Mouse (Mus musculus) kidney, embryonic 16.5 days (tissue): ENCODE data around the gene Ube2s. TPM values are rescaled to one million over a fixed set of nuclear protein-coding genes. Genes with fewer than 3 reads are reported as not detected.

ENCODE experiments used
- ATAC-seq: fragments of 200-750 bp; cut with Nextera tagmentation; 2 replicates; pipeline ENCODE4 v1.8.0; 2017; ENCODE audit warnings: moderate TSS enrichment; ENCODE audit not compliant: low FRiP score, low TSS enrichment
- H3K27ac ChIP-seq: fragments of 300-500 bp; sonication (generic); 2 replicates; pipeline ENCODE4 v1.5.1; 2014; ENCODE audit warnings: low read length
- H3K27me3 ChIP-seq: fragments of 300-500 bp; sonication (generic); 2 replicates; pipeline ENCODE4 v1.6.1; 2014; ENCODE audit warnings: low read length, control low read depth, mixed read lengths; ENCODE audit not compliant: insufficient read depth
- H3K36me3 ChIP-seq: fragments of 300-500 bp; sonication (generic); 2 replicates; pipeline ENCODE4 v1.6.1; 2014; ENCODE audit warnings: low read length, control low read depth, mixed read lengths; ENCODE audit not compliant: insufficient read depth
- H3K4me1 ChIP-seq: fragments of 300-500 bp; sonication (generic); 2 replicates; pipeline ENCODE4 v1.6.1; 2014; ENCODE audit warnings: low read length, control low read depth, mixed read lengths; ENCODE audit not compliant: insufficient read depth
- H3K4me2 ChIP-seq: fragments of 300-500 bp; sonication (generic); replicated peaks from 2 replicates; pipeline ENCODE4 v1.6.1; 2014; ENCODE audit warnings: low read depth, low read length
- H3K4me3 ChIP-seq: fragments of 300-500 bp; sonication (generic); 2 replicates; pipeline ENCODE4 v1.5.1; 2014; ENCODE audit warnings: mild to moderate bottlenecking, low read length
- H3K9ac ChIP-seq: fragments of 300-500 bp; sonication (generic); replicated peaks from 2 replicates; pipeline ENCODE4 v1.6.1; 2014; ENCODE audit warnings: low read length
- H3K9me3 ChIP-seq: fragments of 300-500 bp; sonication (generic); 2 replicates; pipeline ENCODE4 v1.6.1; 2016; ENCODE audit warnings: low read length, control low read depth
- WGBS: fragments of 180-500 bp; shearing (Covaris S2); extraction: QIAGEN DNeasy Blood & Tissue Kit; methylation state at CpG from one replicate; pipeline ENCODE4 v1.1.7; 2014; 5-methylcytosine and 5-hydroxymethylcytosine counted together
- polyA plus RNA-seq: library from polyadenylated mRNA; unstranded; fragments of >200 nt; fragmentation: Nextera tagmentation; extraction: Ambion mirVana; gene quantifications from 2 replicates; pipeline ENCODE4 v1.2.1, GENCODE M21; 2015

Ube2s gene
- polyA plus RNA-seq, 1 experiment from 2014 or later: 360 TPM

DNA sequence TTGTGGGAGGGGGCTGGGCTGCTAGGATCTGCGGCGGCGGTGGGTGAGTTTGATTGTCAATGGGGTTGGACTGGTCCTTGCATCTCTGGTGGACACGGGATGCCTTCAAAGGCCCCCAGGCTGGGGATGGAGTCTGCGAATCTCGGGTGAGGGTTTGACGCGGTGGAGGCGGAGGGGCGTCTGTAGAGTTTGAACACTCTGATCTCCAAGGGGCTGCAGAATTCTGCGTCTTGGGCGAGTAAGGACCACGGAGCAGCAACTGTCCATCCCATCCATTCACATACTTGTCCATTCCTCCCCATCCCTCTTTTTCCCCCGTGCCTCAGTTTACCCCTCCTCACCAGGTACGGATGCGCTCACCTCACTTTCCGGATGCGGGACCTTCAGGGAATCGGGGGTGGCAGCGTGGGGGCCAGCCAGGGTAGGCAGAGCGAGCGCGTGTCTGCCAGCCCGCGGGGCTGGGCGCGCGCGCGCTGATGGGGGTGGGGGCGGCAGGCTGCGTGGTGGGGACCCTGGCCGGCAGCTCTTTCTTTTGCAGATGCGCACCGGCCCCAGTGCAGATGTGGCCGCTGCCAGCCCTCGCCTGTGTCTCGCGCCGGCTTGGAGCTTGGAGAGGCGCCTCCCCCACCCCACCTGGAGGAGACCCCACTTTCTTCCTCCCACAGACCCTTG, 32.0 kb upstream of the Ube2s start, which contains the start of gene Shisa7:
TSS of gene Shisa7 (minus strand) at position 452 of the 672 bp plus-strand sequence.
- H3K27ac ChIP-seq: no peak within 1 kb of the TSS
- H3K27me3 ChIP-seq: peaks cover 56% of the 10 kb centered on the region
- ATAC-seq: peak; percentile 65
- H3K9me3 ChIP-seq: no peaks in the 10 kb centered on the region
- H3K9ac ChIP-seq: peak within 1 kb of the TSS; percentile 39
- H3K4me1 ChIP-seq: peaks cover 21% of the 10 kb centered on the region
- under 1% methylated on average over 38 of the region's 41 CpGs for whole genome bisulfite sequencing
- H3K4me3 ChIP-seq: peak within 1 kb of the TSS; percentile 51
- peak within 1 kb of the TSS; percentile 85 for H3K4me2 ChIP-seq
- H3K36me3 ChIP-seq: no peaks in the 10 kb centered on the region

GRCm38 (mm10) chr7:4843604-4844244, 31.3 kb upstream of the Ube2s start:
- Histone ChIP-seq H3K27me3 (peaks cover 57% of the 10 kb centered on the region), H3K4me2 (peak overlapping the region; percentile 85), H3K4me3 (peak overlapping the region; percentile 51), H3K9me3 (no peaks in the 10 kb centered on the region), H3K9ac (peak overlapping the region; percentile 39; the same call in 1 of the 2 replicates), H3K27ac (no peak overlapping the region), H3K36me3 (no peaks in the 10 kb centered on the region), H3K4me1 (peaks cover 21% of the 10 kb centered on the region)
- 0 out of 2 replicates have a peak, but pooled peaks have one; percentile 8 for ATAC-seq
- WGBS: under 1% methylated on average over 34 of the region's 34 CpGs

- H3K27me3 ChIP-seq: peaks cover 61% of the 10 kb centered on the region
- no peak overlapping the region for H3K27ac ChIP-seq
- H3K9ac ChIP-seq: peak overlapping the region; percentile 16; the same call in 1 of the 2 replicates
- H3K36me3 ChIP-seq: no peaks in the 10 kb centered on the region
- H3K4me3 ChIP-seq: peak overlapping the region; percentile 31
- no peaks in the 10 kb centered on the region for H3K9me3 ChIP-seq
- peak; percentile 43 for ATAC-seq
- peaks cover 21% of the 10 kb centered on the region for H3K4me1 ChIP-seq
- peak overlapping the region; percentile 46 for H3K4me2 ChIP-seq
- under 1% methylated on average over 16 of the region's 16 CpGs for WGBS
These were observed 30.3 kb upstream of the Ube2s start for GRCm38 (mm10) chr7:4842634-4843131.

DNA sequence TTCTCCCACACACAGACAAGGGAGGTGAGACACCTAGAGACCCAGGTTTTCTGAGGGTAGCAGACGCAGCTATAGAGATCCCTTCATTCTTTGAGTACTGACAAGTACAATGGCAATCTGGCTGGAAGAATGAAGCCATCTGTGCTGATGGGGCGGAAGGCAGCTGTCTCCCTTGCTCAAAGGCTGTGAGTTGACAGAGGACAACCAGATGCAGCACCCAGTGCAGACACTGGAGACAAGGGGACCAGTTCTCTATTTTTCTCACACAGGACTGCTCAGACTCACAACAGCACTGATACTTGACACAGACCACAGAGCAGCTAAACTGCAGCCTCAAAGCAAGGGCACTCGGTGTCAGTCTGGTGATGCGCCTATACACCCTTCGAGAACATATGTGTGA, 29.7 kb upstream of the Ube2s start:
- H3K4me2 ChIP-seq: no peak overlapping the region
- H3K27ac ChIP-seq: no peak overlapping the region
- no peak overlapping the region for H3K4me3 ChIP-seq
- peaks cover 67% of the 10 kb centered on the region for H3K27me3 ChIP-seq
- ATAC-seq: no peak
- H3K4me1 ChIP-seq: peaks cover 21% of the 10 kb centered on the region
- no peaks in the 10 kb centered on the region for H3K36me3 ChIP-seq
- H3K9me3 ChIP-seq: peaks cover 2% of the 10 kb centered on the region; the same call in 1 of the 2 replicates
- 48% methylated on average over 5 of the region's 5 CpGs for WGBS
- H3K9ac ChIP-seq: no peak overlapping the region

DNA sequence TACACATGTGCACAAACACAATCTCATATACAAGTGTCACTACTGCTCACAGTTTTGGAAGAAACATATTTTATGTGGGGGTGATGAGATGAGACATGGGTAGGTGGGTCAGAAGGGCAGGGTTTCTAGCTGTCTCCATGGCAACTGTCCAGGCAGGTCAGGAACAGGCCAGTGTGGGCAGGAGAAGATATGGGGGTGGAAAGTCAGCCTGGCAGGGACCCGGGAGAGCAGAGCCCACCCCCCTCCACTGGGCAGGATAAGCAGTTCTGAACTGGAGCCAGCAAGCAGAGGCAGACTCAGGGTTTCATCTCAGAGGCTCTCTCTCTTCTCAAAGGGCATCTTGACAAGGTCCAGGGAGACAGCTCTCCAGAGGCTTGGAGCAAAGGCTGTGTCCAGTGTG, 25.2 kb upstream of the Ube2s start:
- WGBS: 0% methylated on average over 1 of the region's 1 CpGs
- H3K27ac ChIP-seq: no peak overlapping the region

GRCm38 (mm10) chr7:4836351-4836792, 24.0 kb upstream of the Ube2s start:
- Histone ChIP-seq H3K27ac (peak overlapping the region; percentile 44), H3K4me2 (peak overlapping the region; percentile 89), H3K27me3 (peaks cover 53% of the 10 kb centered on the region), H3K9me3 (peaks cover 4% of the 10 kb centered on the region; the same call in 1 of the 2 replicates), H3K4me3 (peak overlapping the region; percentile 47), H3K9ac (peak overlapping the region; percentile 74), H3K36me3 (no peaks in the 10 kb centered on the region), H3K4me1 (no peaks in the 10 kb centered on the region)
- WGBS: under 1% methylated on average over 51 of the region's 51 CpGs
- ATAC-seq: peak; percentile 91

More for the DNA sequence above, 25.2 kb upstream of the Ube2s start:
- ATAC-seq: no peak
- Histone ChIP-seq H3K27me3 (peaks cover 64% of the 10 kb centered on the region), H3K9me3 (peaks cover 4% of the 10 kb centered on the region; the same call in 1 of the 2 replicates), H3K9ac (no peak overlapping the region), H3K4me3 (no peak overlapping the region), H3K4me1 (peaks cover 3% of the 10 kb centered on the region; the same call in 1 of the 2 replicates), H3K36me3 (no peaks in the 10 kb centered on the region), H3K4me2 (no peak overlapping the region)

- ATAC-seq: no peak; the same call in none of the 2 replicates
- WGBS: 4% methylated on average over 28 of the region's 34 CpGs
- peaks cover 54% of the 10 kb centered on the region for H3K27me3 ChIP-seq
These were observed 23.4 kb upstream of the Ube2s start for GRCm38 (mm10) chr7:4835631-4836327.

DNA sequence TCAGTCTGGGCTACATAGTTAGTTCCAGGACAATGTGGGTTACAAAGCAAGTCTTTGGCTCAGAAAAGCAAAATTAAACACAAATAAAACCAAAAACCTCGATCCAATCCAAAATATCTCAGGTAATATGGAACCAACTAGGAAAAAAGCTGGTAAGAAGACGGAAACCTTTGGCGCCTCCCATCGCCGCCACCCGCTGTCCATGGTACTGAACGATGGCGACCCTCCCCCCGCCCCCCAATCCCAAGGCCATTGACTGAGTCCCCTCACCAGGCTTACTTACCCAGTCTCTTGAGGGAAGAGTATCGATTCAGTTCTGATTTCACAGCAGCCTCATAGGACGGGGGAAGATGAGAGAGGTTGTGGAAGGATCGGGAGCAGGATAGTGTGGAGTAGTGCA, 18.1 kb upstream of the Ube2s start:
- H3K4me3 ChIP-seq: no peak overlapping the region

More at GRCm38 (mm10) chr7:4835631-4836327, 23.4 kb upstream of the Ube2s start:
- peak overlapping the region; percentile 74 for H3K9ac ChIP-seq
- peaks cover 4% of the 10 kb centered on the region; the same call in 1 of the 2 replicates for H3K9me3 ChIP-seq
- H3K4me1 ChIP-seq: peaks cover under 1% of the 10 kb centered on the region; the same call in 1 of the 2 replicates
- H3K4me3 ChIP-seq: peak overlapping the region; percentile 47
- peak overlapping the region; percentile 44 for H3K27ac ChIP-seq
- H3K4me2 ChIP-seq: peak overlapping the region; percentile 89
- no peaks in the 10 kb centered on the region for H3K36me3 ChIP-seq

DNA sequence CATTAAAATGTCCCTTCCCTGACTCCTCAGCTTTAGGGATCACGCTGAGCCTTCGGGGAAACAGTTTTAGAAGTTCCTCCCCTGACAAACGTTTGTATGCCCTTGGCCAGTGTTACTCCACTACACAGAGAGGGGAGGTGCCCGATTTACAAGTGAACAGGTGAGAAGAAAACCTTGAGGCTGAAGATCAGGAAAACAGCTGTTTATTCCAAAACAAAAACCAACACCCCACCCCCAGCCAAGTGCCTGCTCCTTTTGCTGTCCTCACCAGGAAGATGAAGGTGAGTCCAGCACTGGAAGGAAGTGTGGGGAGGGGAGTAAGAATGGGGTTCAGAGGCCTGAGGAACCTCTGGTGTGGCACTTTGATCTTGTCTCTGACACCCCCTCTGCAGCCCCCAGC, 13.0 kb upstream of the Ube2s start:
- no peak overlapping the region for H3K4me2 ChIP-seq
- H3K36me3 ChIP-seq: no peaks in the 10 kb centered on the region
- no peaks in the 10 kb centered on the region for H3K9me3 ChIP-seq
- H3K27me3 ChIP-seq: no peaks in the 10 kb centered on the region
- no peak overlapping the region for H3K4me3 ChIP-seq
- H3K9ac ChIP-seq: no peak overlapping the region
- no peak overlapping the region for H3K27ac ChIP-seq
- no peak for ATAC-seq
- H3K4me1 ChIP-seq: peaks cover 12% of the 10 kb centered on the region
- WGBS: 50% methylated on average over 4 of the region's 4 CpGs

More for the DNA sequence above, 18.1 kb upstream of the Ube2s start:
- 6% methylated on average over 12 of the region's 12 CpGs for WGBS
- H3K36me3 ChIP-seq: no peaks in the 10 kb centered on the region
- H3K9me3 ChIP-seq: no peaks in the 10 kb centered on the region
- peaks cover 24% of the 10 kb centered on the region for H3K27me3 ChIP-seq
- no peak overlapping the region for H3K4me2 ChIP-seq
- no peak overlapping the region for H3K27ac ChIP-seq
- H3K9ac ChIP-seq: no peak overlapping the region
- ATAC-seq: no peak
- peaks cover 3% of the 10 kb centered on the region; the same call in 1 of the 2 replicates for H3K4me1 ChIP-seq
